Mouse (Mus musculus) mesoderm, embryonic 11.5 days (tissue): ENCODE measurements around the gene Cyp4f13.

Experiments used
- DNase-seq: peaks from one replicate; pipeline ENCODE4 v3.0.0-alpha.2; 2012; ENCODE audit warnings: low read depth, low spot score

The Cyp4f13 gene

GRCm38 (mm10) chr17:32947215-32947914 is at the start of gene Cyp4f13:
Cyp4f13 (minus strand) TSS chr17:32947402.
- DNase-seq, result peak; percentile 66

DNA sequence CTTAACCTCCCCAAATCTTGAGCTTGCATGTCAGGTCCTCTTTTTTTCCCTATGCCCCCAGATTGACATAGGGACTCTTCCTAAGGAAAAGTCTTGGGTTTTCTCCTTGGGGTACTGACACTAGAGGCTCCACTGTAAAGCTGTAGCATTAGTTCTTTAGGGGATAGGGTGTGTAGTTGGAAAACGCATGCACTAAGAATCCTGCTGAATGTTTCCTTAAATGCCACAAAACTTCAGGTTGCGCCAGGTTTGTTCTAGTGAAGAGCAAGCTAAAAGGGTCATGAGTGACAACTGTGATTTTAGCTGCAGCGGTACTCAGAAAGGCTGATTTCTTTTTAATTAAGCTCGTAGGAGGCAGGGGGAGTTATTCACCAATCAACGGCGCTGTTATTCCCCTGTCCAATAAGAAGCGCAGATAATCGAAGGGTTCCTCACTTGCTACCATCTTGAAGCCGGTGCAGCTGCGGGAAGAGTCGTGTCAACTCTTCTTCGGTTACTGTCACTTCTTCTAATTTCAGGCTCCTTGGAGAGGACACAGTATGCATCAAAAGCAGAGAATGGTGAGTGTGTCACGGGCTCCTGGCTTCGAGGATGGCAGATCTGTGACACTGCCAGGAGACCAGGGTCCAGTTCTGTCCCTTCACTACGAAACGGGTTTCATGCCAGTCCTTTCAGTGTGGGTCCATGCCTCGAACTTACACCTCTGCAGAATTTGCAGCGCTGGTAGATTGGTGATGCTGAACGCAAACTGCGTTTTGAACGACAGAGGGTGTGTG is 45.7 kb upstream of the Cyp4f13 start, which contains the start of gene Zfp952:
Gene Zfp952 (plus strand): TSS at position 431 of the 776 bp plus-strand sequence.
- peak; percentile 91 for DNase-seq

- no peak for DNase-seq
Measured at GRCm38 (mm10) chr17:32991965-32992698, 44.9 kb upstream of the Cyp4f13 start.

DNA sequence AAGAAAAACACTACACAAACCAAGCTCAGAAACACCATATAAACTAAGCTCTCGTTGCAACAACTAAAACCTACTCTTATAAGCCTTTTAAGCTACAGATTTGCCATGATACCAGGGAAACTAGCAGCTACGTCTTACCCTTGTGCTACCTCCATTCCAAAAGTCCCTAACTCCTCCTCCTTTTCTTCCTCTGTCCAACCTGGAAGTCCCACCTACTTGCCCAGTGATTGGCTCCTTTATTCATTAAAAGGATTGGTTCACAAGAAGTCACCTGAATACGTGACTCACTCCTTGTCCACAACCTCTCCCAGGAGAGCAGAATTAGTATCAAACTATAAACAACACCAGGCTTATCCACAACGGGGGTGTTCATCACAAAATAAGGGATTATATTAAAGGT is 39.1 kb upstream of the Cyp4f13 start:
- no peak for DNase-seq

- no peak for DNase-seq
Measured at GRCm38 (mm10) chr17:32981361-32981760, 34.2 kb upstream of the Cyp4f13 start.

DNA sequence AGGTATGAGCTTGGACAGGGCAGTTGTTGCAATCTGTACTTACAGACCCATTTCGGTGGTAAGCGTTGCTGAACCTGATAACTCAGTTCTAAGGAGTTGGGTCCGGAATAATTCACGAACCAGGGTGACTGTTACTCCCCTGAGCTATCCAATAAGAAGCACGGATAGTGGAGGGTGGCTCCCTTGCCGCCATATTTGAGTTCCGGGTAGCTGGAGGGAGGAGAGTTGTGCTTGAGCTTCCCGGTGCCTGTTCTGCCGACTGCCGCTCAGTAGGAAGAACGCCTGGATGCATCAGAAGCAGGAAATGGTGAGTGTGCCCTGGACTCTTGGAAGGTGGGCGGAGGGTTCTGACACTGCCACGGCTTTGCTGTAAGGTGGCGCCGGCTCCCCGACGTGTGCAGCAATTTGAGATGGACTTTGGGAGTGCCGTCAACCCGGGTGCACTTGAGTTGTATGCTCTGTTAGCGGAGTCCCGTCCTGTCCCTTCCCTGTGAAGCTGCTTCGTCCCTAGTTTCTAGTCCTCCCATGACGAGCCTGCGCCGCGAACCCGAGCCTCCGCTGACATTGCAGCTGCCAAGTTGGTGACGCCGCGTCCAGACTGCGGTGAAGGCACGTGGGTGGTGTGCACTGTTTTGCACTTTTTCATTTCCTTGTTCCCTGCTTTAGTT is 18.6 kb upstream of the Cyp4f13 start, which contains the start of gene Zfp472:
Gene Zfp472 (plus strand): TSS at position 192 of the 668 bp plus-strand sequence.
- DNase-seq, result peak; percentile 91

GRCm38 (mm10) chr17:32965253-32965622 is 18.0 kb upstream of the Cyp4f13 start:
- peak; percentile 4 for DNase-seq

DNA sequence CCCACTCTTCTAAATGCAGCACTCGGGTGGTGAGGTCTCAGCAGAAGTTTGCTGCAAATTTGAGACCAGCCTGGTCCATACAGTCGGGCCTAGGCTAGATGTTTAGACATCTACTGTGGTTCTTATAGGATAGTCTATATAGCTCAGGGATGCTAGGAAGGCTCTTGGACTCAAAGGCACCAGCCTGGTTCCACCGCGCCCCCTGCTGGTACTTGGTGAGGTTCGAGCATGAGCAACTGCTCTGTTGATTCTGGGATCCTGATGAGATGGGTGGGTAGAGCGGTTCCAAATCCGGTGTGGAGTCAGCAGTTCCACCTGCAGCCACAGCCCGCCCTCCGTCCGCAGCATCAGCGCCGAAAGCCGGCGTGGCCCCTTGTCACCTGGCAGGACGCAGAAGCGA is 4.2 kb upstream of the Cyp4f13 start:
- peak; percentile 72 for DNase-seq

GRCm38 (mm10) chr17:32951006-32951405 is 3.8 kb upstream of the Cyp4f13 start:
- DNase-seq, result no peak

GRCm38 (mm10) chr17:32950136-32950535 is 2.9 kb upstream of the Cyp4f13 start:
- no peak for DNase-seq

DNA sequence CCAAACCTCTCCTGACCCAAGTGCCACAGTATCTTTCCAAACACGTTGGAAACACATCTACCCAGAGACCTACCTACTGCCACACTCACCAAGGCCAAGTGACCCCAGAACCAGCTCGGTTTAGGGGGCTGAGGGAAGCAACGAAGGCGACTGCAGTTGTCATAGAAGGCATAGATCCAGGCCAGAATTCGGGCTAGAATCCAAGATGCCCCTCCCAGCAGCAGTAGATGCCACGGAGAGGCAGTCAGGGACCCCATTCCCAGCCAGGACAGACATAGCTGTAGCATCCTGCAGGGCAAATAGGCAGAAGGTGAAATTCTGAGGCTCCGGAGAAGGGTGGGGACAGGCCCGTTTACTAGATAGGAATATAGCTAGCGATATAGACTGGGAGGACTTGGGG is 486 bp downstream of the Cyp4f13 start:
- no peak for DNase-seq

DNA sequence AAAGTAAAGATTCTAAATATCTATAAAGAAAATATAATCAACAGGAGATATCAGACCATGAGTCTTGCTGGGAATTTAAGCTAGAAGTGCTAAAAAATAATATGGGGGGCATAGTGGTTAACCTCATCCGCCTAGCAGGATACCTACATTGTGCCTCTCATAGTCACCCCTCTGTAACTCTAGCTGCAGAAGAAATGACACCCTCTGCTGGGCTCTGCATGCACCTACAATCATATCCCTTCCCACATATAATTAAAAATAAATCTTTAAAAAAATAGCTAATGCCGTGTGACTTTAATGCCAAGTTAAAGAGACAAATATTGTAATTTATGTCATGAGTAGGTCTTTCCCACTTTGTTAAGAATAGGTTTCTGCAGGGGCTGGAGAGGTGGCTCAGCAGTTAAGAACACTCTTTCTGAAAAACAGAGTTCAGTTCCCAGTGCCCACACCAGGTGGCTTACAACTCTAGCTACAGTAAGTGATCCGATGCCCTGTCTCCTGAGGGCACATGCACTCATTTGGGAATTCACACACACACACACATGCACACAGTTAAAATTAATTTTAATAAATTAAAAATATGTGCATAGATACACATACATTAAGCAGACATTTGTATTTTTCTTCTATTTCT is 2.7 kb downstream of the Cyp4f13 start:
- DNase-seq, result no peak

DNA sequence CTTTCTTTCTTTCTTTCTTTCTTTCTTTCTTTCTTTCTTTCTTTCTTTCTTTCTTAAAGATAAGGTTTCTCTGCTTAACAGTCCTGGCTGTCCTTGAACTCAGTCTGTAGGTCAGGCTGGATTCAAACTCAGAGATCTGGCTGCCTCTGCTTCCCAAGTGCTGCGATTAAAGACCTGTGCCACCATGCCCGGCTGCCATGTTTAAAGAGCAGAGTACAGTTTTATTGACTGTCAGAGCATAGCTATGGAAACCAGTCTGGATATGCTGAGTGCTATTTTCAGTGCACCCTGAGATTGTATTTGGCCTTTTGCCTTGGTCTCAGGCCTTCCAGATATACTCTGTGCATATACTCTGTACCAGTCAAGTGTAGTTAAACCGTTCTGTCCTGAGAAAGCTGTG is 3.5 kb downstream of the Cyp4f13 start:
- no peak for DNase-seq

DNA sequence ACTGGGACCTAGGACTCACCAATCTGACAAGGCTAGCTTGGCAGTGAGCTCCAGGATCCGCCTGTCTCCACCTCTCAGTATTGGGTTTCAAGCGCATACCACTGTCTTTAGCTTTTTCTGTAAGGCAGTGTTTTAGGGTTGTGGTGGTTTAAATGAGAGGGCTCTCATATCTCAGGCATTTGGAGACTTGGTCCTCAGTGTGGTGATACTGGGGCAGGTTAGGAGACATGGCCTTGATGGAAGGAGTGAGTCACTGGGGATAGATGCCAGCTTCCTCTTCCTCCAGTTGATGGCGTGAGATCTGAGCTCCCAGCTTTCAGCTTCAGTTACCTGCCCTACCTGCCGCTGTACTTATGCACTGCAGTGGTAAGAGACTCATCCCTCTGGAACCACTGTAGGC is 7.4 kb downstream of the Cyp4f13 start:
- DNase-seq, result no peak

DNA sequence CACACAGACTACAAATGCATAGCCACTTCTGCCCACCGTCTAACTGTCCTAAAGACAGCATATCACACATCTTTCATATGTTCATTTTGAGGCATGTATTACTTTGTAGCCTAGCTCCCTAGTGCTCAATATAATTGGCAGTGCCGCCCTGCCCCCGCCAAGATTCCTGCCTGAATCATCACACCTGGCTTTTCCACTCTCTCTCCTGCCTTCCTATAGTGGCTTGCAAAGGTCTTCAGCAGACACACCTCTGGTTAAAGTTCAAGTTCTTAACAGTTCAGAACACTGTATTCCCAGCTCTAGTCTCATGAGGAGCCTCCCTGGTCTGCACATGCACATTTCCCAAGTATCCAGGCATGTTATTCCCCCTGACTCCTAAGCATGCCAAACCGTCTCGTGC is 19.4 kb downstream of the Cyp4f13 start:
- no peak for DNase-seq

DNA sequence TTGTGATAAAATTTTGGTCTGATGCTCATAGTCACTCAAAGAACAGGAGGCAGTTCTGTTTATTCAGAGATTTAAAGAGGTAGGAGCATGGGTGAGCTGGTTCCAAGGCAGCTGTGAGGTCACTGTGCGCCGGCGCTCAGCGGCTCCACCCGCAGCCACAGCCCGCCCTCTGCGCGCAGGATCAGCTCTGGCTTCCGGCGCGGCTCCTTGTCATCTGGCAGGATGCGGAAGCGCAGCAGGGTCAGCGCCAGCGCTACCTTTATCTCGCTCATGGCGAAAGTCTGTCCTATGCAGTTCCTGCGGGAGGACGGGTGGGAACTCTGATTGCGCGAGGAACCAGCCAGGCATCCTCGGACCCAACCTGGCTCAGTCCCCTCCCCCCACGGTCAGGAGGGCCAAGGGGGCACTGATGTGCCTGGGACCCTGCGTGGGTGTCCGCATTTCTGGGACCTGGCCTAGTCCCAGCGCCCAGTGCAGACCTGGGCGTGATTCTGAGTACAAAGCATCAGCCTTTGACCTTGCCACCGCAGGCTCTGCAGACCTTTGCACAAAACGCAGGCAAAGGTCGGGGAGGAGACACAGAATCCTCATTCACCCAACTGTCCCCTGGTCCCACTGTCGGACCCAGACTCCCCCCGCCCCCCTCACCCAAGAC is 22.4 kb downstream of the Cyp4f13 start:
- peak; percentile 45 for DNase-seq

DNA sequence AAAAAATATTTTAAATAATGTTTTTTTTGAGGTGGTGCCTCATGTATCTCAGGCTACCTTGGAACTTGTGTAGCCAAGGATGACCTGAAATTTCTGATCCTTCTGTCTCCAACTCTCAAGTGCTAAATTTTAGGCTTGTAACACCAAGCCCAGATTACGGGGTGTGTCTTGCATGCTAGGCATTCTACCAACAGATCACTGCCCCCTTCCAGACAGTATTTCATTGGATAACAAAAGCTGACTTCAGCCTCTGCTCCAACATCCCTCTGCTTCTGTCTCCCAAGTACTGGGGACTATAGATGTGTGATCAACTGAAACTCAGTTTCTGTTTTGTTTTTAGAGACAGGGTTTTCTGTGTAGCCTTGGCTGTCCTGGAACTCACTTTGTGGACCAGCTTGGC is 23.5 kb downstream of the Cyp4f13 start:
- DNase-seq, result no peak

GRCm38 (mm10) chr17:32919123-32919522 is 28.1 kb downstream of the Cyp4f13 start:
- no peak for DNase-seq

GRCm38 (mm10) chr17:32917131-32917530 is 30.1 kb downstream of the Cyp4f13 start, which contains the start of gene Cyp4f14:
Cyp4f14 (minus strand) TSS chr17:32917342.
- no peak for DNase-seq

- no peak for DNase-seq
Measured at GRCm38 (mm10) chr17:32916075-32916474, 31.1 kb downstream of the Cyp4f13 start.

DNA sequence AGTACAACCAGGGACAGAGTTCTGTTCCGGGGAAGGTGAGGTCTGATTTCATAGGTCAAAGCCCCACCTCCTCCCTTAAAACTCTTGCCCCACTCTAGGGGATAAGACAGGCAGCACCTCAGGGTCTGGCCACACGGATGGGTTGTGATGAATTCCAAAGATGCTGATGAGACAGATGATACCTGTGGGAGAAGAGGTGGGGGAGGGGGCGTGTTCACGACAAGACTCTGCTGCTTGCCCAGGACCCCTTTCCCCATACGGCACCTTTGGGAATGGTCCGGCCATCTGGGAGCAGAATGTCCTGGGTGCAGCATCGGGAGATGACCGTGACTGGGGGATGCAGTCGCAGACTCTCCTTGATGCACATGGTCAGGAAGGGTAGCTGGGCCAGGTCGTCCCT is 41.0 kb downstream of the Cyp4f13 start:
- no peak for DNase-seq
